Mouse (Mus musculus) left cerebral cortex, postnatal 36 days (tissue): ENCODE measurements around the gene Itgb2l. TPM values are rescaled to one million over a fixed set of nuclear protein-coding genes. Genes with fewer than 3 reads are reported as not detected.

Source experiments
- DNase-seq, 2 experiments: peaks; one replicate each; pipeline ENCODE4 v3.0.0; 2021 to 2022; ENCODE audit warnings: low spot score in 2 of 2, mixed read lengths in 1 of 2
- intact Hi-C: fragments of 180-260 bp; cut with DNase I; formaldehyde crosslinking; loops from one replicate; pipeline ENCODE4 v1.15.1; 2025
- total RNA-seq, 2 experiments: library from RNA; stranded (reverse); gene quantifications; 2 replicates each; pipeline ENCODE4 v1.2.3; 2021

Itgb2l gene
- total RNA-seq, 2 experiments from 2014 or later, result not detected

GRCm38 (mm10) chr16:96375538-96375937 lies 67.9 kb downstream of the Itgb2l start:
- no peak for DNase-seq
- intact Hi-C loops, result no loop called here

GRCm38 (mm10) chr16:96372752-96373118 lies 70.7 kb downstream of the Itgb2l start:
- intact Hi-C loops, result no loop called here
- no peak for DNase-seq

Other genes starting within 250 kb of the Itgb2l start
- 1 to 10 TPM; 1.2 to 2.7 TPM for gene Sh3bgr, start 243.2 kb downstream of the Itgb2l start, total RNA-seq
- gene B3galt5, start 207.8 kb downstream of the Itgb2l start, total RNA-seq, result 10 to 100 TPM; 19.5 to 19.9 TPM
- 100 to 1,000 TPM; 566 to 603 TPM for gene Pcp4, start 24.0 kb upstream of the Itgb2l start, total RNA-seq